Mouse (Mus musculus) limb, embryonic 14.5 days (tissue): ENCODE measurements at regions not wholly inside any gene's neighbourhood (a gene's known extent, or its start where the extent isn't known, plus 50 kb on each side); places are given as distances from the start of the nearest gene placed in this dataset.

Experiments used
- ATAC-seq: fragments of 200-750 bp; cut with Nextera tagmentation; 2 replicates; pipeline ENCODE4 v1.8.0; 2017; ENCODE audit warnings: low read depth, moderate number of reproducible peaks, moderate TSS enrichment; ENCODE audit not compliant: low FRiP score
- DNase-seq: peaks from one replicate; pipeline ENCODE4 v3.0.0-alpha.2; 2015; ENCODE audit warnings: low spot score
- H3K27ac ChIP-seq: fragments of 300-500 bp; sonication (generic); replicated peaks from 2 replicates; pipeline ENCODE4 v1.5.1; 2014; ENCODE audit warnings: low read depth, mild to moderate bottlenecking, low read length, moderate library complexity, mixed read lengths
- H3K27me3 ChIP-seq: fragments of 300-500 bp; sonication (generic); 2 replicates; pipeline ENCODE4 v1.6.1; 2014; ENCODE audit warnings: low read length, mixed read lengths; ENCODE audit not compliant: control insufficient read depth, insufficient read depth
- H3K36me3 ChIP-seq: fragments of 300-500 bp; sonication (generic); 2 replicates; pipeline ENCODE4 v1.6.1; 2014; ENCODE audit warnings: mild to moderate bottlenecking, low read length, moderate library complexity, mixed read lengths; ENCODE audit not compliant: control insufficient read depth, insufficient read depth
- H3K4me1 ChIP-seq: fragments of 300-500 bp; sonication (generic); 2 replicates; pipeline ENCODE4 v1.6.1; 2014; ENCODE audit warnings: antibody characterized with exemption, low read length, mixed read lengths; ENCODE audit not compliant: control insufficient read depth, insufficient read depth
- H3K4me2 ChIP-seq: fragments of 300-500 bp; sonication (generic); replicated peaks from 2 replicates; pipeline ENCODE4 v1.6.1; 2014; ENCODE audit warnings: low read depth, mild to moderate bottlenecking, low read length, moderate library complexity; ENCODE audit not compliant: severe bottlenecking
- H3K4me3 ChIP-seq: fragments of 300-500 bp; sonication (generic); replicated peaks from 2 replicates; pipeline ENCODE4 v1.5.1; 2014; ENCODE audit warnings: low read length
- H3K9ac ChIP-seq: fragments of 300-500 bp; sonication (generic); 2 replicates; pipeline ENCODE4 v1.6.1; 2014; ENCODE audit warnings: mild to moderate bottlenecking, low read depth, low read length, moderate library complexity; ENCODE audit not compliant: severe bottlenecking
- H3K9me3 ChIP-seq: fragments of 300-500 bp; sonication (generic); 2 replicates; pipeline ENCODE4 v1.6.1; 2016; ENCODE audit warnings: low read length; ENCODE audit not compliant: control insufficient read depth
- POLR2A ChIP-seq: fragments of 200-500 bp; IDR thresholded peaks from 2 replicates; pipeline ENCODE4 v1.8.0; 2012; ENCODE audit warnings: inconsistent platforms, mild to moderate bottlenecking, moderate library complexity, borderline replicate concordance; ENCODE audit not compliant: insufficient read depth, insufficient read length; ENCODE audit errors: extremely low read depth
- WGBS: fragments of 180-500 bp; shearing (Covaris S2); extraction: QIAGEN DNeasy Blood & Tissue Kit; methylation state at CpG from one replicate; pipeline ENCODE4 v1.1.7; 2014; 5-methylcytosine and 5-hydroxymethylcytosine counted together

GRCm38 (mm10) chr15:62392381-62392780, 1452.6 kb downstream of the Gsdmc2 start:
- Histone ChIP-seq H3K9ac (no peak overlapping the region), H3K27ac (no peak overlapping the region), H3K36me3 (no peaks in the 10 kb centered on the region), H3K4me2 (no peak overlapping the region), H3K27me3 (no peaks in the 10 kb centered on the region), H3K9me3 (no peaks in the 10 kb centered on the region), H3K4me1 (no peaks in the 10 kb centered on the region), H3K4me3 (no peak overlapping the region)
- WGBS, result 78% methylated on average over 3 of the region's 3 CpGs
- ATAC-seq (no peak), DNase-seq (no peak)
- no peak for TF ChIP-seq POLR2A

DNA sequence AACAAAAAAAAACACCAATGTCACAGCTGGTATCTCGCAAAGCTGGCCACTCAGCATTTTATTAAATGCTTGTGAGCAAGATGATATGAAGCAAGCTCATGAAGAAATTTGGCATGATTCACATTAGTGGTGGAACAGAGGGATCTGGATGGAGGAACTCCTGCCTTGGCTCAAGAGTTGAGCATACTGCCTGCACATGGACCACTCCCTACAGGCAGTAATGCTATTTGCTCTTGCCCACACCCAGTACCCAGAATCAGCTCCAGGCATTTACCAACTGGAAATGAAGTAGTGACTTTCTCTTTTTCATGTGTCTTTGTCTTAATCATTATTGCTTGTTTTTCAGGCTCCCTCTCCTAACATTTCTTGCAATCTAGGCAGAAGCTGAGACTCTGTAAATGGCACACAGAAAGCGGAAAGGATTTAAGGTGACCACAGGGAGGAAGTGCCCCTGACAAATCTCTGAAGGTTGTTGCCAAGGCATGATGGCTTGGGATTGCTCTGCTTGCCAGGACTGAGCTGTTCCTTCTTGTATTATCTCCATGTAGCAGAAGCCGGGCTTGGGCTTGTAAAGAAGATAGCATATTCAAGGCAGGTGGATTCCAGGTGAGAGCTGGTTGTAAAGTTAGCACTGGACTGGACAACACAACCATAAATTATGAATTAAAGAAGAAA, 1455.4 kb downstream of the Gsdmc2 start:
- no peak overlapping the region for H3K9ac ChIP-seq
- H3K9me3 ChIP-seq, result no peaks in the 10 kb centered on the region
- no peak overlapping the region for H3K4me2 ChIP-seq
- no peak overlapping the region for H3K27ac ChIP-seq
- no peaks in the 10 kb centered on the region for H3K4me1 ChIP-seq
- no peak overlapping the region for H3K4me3 ChIP-seq
- DNase-seq, result no peak
- WGBS, result 89% methylated on average over 3 of the region's 3 CpGs
- no peak for ATAC-seq
- H3K36me3 ChIP-seq, result no peaks in the 10 kb centered on the region
- no peaks in the 10 kb centered on the region for H3K27me3 ChIP-seq
- no peak for TF ChIP-seq POLR2A

GRCm38 (mm10) chr15:62382233-62382632, 1459.4 kb upstream of the A1bg start:
- WGBS, result 68% methylated on average over 2 of the region's 2 CpGs

GRCm38 (mm10) chr15:62374641-62375040, 1451.8 kb upstream of the A1bg start:
- Histone ChIP-seq H3K4me1 (no peaks in the 10 kb centered on the region), H3K27ac (no peak overlapping the region), H3K27me3 (no peaks in the 10 kb centered on the region), H3K36me3 (no peaks in the 10 kb centered on the region), H3K9ac (no peak overlapping the region), H3K4me3 (no peak overlapping the region), H3K4me2 (no peak overlapping the region), H3K9me3 (no peaks in the 10 kb centered on the region)
- WGBS, result 92% methylated on average over 3 of the region's 3 CpGs
- DNase-seq (no peak), ATAC-seq (no peak)
- no peak for TF ChIP-seq POLR2A

More at GRCm38 (mm10) chr15:62382233-62382632, 1459.4 kb upstream of the A1bg start:
- Histone ChIP-seq H3K9me3 (no peaks in the 10 kb centered on the region), H3K4me2 (no peak overlapping the region), H3K4me3 (no peak overlapping the region), H3K9ac (no peak overlapping the region), H3K4me1 (no peaks in the 10 kb centered on the region), H3K27me3 (no peaks in the 10 kb centered on the region), H3K36me3 (no peaks in the 10 kb centered on the region), H3K27ac (no peak overlapping the region)
- ATAC-seq (no peak), DNase-seq (no peak)
- TF ChIP-seq POLR2A, result no peak

DNA sequence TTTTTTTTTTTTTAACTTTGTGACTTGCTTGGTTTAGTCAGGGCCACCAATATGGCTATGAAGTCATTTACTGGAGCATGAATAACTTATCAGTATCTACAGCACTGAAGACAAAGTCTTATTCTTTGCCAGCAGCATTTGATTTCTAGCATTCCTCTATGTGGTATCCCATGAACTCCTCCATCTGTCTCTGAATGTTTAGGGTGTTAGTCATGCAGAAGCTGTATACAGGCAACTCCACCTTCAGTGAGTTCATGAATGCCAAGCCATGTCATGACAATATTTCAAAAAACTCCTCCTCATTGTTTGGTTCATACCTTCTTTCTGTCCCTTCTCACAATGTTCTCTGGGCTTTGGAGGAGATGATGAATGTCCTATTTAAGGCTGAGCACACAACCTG, 1438.4 kb upstream of the A1bg start:
- Histone ChIP-seq H3K4me3 (no peak overlapping the region), H3K36me3 (no peaks in the 10 kb centered on the region), H3K27me3 (no peaks in the 10 kb centered on the region), H3K4me2 (no peak overlapping the region), H3K4me1 (no peaks in the 10 kb centered on the region), H3K9ac (no peak overlapping the region), H3K27ac (no peak overlapping the region), H3K9me3 (no peaks in the 10 kb centered on the region)
- DNase-seq, result no peak
- no peak for ATAC-seq
- no peak for TF ChIP-seq POLR2A
